8 mouse cellular contexts compared by ENCODE assay signal in the genomic region with DNA sequence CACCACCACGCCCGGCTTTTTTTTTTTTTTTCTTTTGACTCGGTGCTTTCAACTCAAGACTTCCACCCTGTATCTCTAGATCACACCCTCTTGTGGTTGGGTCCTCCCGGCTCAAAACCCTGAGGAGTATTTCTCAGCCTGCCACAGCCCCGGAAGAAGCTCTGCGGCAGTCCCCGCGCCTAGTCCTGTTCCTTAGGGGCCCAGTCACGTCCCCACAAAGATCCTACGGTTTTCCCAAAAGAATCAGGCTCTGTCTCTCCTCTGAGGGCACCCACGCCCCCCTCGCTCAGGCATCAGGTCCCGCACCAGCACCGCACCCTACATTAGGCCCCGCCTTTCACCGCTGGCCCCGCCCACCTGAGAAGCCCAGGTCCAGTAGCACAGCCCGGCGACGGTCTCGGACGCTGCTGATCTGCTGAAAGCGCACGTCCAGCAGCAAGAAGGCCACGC. TPM values are rescaled to one million over a fixed set of nuclear protein-coding genes. Genes with fewer than 3 reads are reported as not detected.
DNase-seq lines count a peak whose midpoint lies in the region; ATAC-seq and TF ChIP-seq lines count a peak whose summit lies in the region.

No protein-coding gene starts in this region.

- no peak for TF ChIP-seq POLR2A in heart, adult 2 months (IDR thresholded peaks at IDR 0.05; ENCODE audit: insufficient read depth, low read depth, low read length)

- H3K4me3 ChIP-seq in heart, adult 2 months, result peak overlapping the region; percentile 33
- H3K4me3 ChIP-seq in heart, embryonic 13.5 days, result peak overlapping the region; percentile 47

- peak overlapping the region; percentile 64 for H3K4me2 ChIP-seq in heart, embryonic 13.5 days

- H3K27me3 ChIP-seq in heart, adult 2 months (ENCODE audit: control insufficient read depth, insufficient read depth, low read length), result peaks cover 4% of the 10 kb centered on the region
- H3K27me3 ChIP-seq in heart, embryonic 13.5 days (replicated peaks), result peaks cover 57% of the 10 kb centered on the region

- H3K79me2 ChIP-seq in heart, adult 2 months (replicated peaks; ENCODE audit: control insufficient read depth, insufficient read depth, low read length), result no peaks in the 10 kb centered on the region

- peak; percentile 73 for ATAC-seq in common myeloid progenitor, adult 5-6 weeks (replicated peaks; ENCODE audit: low read depth, poor library complexity, severe bottlenecking)
- no peak for ATAC-seq in heart, embryonic 13.5 days (ENCODE audit: extremely low read depth, insufficient number of reproducible peaks, low FRiP score, low TSS enrichment)
- ATAC-seq in megakaryocyte, adult 5-6 weeks (ENCODE audit: poor library complexity, severe bottlenecking), result peak; percentile 86

- peak; percentile 58 to 68 for DNase-seq in heart, adult 2 months
- no peak for DNase-seq in heart, adult 9 months (ENCODE audit: low spot score in 2 of 2)
- DNase-seq in kidney, postnatal 14 days, result peak; percentile 72
- peak; percentile 48 to 59 for DNase-seq in spleen, postnatal 36 days (ENCODE audit: low spot score in 2 of 2)
- DNase-seq in layer of hippocampus, adult 18-20 months (ENCODE audit: low spot score in 2 of 2), result no peak

- TF ChIP-seq EP300 in heart, adult 2 months (IDR thresholded peaks at IDR 0.05; ENCODE audit: insufficient read depth, low read depth, low read length), result no peak

- no peaks in the 10 kb centered on the region for H3K36me3 ChIP-seq in heart, adult 2 months (ENCODE audit: control insufficient read depth, insufficient read depth, low read length)
- peaks cover 9% of the 10 kb centered on the region for H3K36me3 ChIP-seq in heart, embryonic 13.5 days

- 2% methylated on average over 24 of the region's 25 CpGs for WGBS in heart, adult 2 months
- 2% methylated on average over 25 of the region's 25 CpGs for WGBS in heart, embryonic 13.5 days

- no peaks in the 10 kb centered on the region for H3K4me1 ChIP-seq in heart, adult 2 months (ENCODE audit: control insufficient read depth, insufficient read depth, low read length)
- H3K4me1 ChIP-seq in heart, embryonic 13.5 days, result peaks cover 25% of the 10 kb centered on the region

- H3K9me3 ChIP-seq in heart, embryonic 13.5 days, result no peaks in the 10 kb centered on the region

- intact Hi-C loops in heart, adult 2 months (cut with DNase I), result no loop called here

- TF ChIP-seq CTCF in heart, adult 2 months (IDR thresholded peaks at IDR 0.05), result no peak

- peak overlapping the region; percentile 43 for H3K9ac ChIP-seq in heart, adult 2 months (ENCODE audit: low read depth, low read length)
- peak overlapping the region; percentile 47 for H3K9ac ChIP-seq in heart, embryonic 13.5 days

- no peak overlapping the region for H3K27ac ChIP-seq in heart, adult 2 months
- no peak overlapping the region for H3K27ac ChIP-seq in heart, embryonic 13.5 days (replicated peaks)

RNA-seq across cellular contexts. Expression of gene Syngr3, which starts 2.6 kb away (rescaled TPM):
- total RNA-seq in heart, adult 2 months (2021), result under 1 TPM; 0.16 to 0.30 TPM
- polyA plus RNA-seq in heart, adult 2 months (2012; rRNA removed), result 0.43 and 1.00 TPM in 2 replicates
- not detected in 2 replicates for total RNA-seq in common myeloid progenitor, adult 5-6 weeks (2017)
- 0.59 and 0.83 TPM in 2 replicates for polyA plus RNA-seq in heart, embryonic 13.5 days (2015; fragmentation: Nextera tagmentation; extraction: Ambion mirVana)
- total RNA-seq in megakaryocyte, adult 5-6 weeks (2015), result not detected in 2 replicates
- not detected in 2 replicates for total RNA-seq in megakaryocyte, adult 5-6 weeks (2017)
- 100 to 1,000 TPM; 159 to 169 TPM for total RNA-seq in layer of hippocampus, adult 18-20 months (2021)

RNA-seq across cellular contexts. Expression of gene Gfer, which starts 8.8 kb away (rescaled TPM):
- total RNA-seq in heart, adult 2 months (2021), result 10 to 100 TPM; 20.3 to 21.5 TPM
- polyA plus RNA-seq in heart, adult 2 months (2012; rRNA removed), result 14.0 and 14.6 TPM in 2 replicates
- 30.9 and 44.6 TPM in 2 replicates for total RNA-seq in common myeloid progenitor, adult 5-6 weeks (2017)
- 31.4 and 31.9 TPM in 2 replicates for polyA plus RNA-seq in heart, embryonic 13.5 days (2015; fragmentation: Nextera tagmentation; extraction: Ambion mirVana)
- 18.1 and 21.8 TPM in 2 replicates for total RNA-seq in megakaryocyte, adult 5-6 weeks (2015)
- 31.6 and 36.2 TPM in 2 replicates for total RNA-seq in megakaryocyte, adult 5-6 weeks (2017)
- total RNA-seq in layer of hippocampus, adult 18-20 months (2021), result 10 to 100 TPM; 18.8 to 23.1 TPM

RNA-seq across cellular contexts. Expression of gene Noxo1, which starts 8.9 kb away (rescaled TPM):
- 1 to 10 TPM in 1 of 2 experiments, under 1 TPM in 1; 0.65 to 1.0 TPM for total RNA-seq in heart, adult 2 months (2021)
- polyA plus RNA-seq in heart, adult 2 months (2012; rRNA removed), result 2.4 and 4.5 TPM in 2 replicates
- 0.69 and 18.3 TPM in 2 replicates for total RNA-seq in common myeloid progenitor, adult 5-6 weeks (2017)
- 1.1 TPM in 2 replicates for polyA plus RNA-seq in heart, embryonic 13.5 days (2015; fragmentation: Nextera tagmentation; extraction: Ambion mirVana)
- 1.5 and 1.7 TPM in 2 replicates for total RNA-seq in megakaryocyte, adult 5-6 weeks (2015)
- 0.62 and 1.9 TPM in 2 replicates for total RNA-seq in megakaryocyte, adult 5-6 weeks (2017)
- 1 to 10 TPM; 3.2 to 3.7 TPM for total RNA-seq in layer of hippocampus, adult 18-20 months (2021)

RNA-seq across cellular contexts. Expression of gene Zfp598, which starts 17.7 kb away (rescaled TPM):
- 10 to 100 TPM; 17.4 to 17.5 TPM for total RNA-seq in heart, adult 2 months (2021)
- polyA plus RNA-seq in heart, adult 2 months (2012; rRNA removed), result 28.1 and 29.9 TPM in 2 replicates
- 20.0 and 25.4 TPM in 2 replicates for total RNA-seq in common myeloid progenitor, adult 5-6 weeks (2017)
- polyA plus RNA-seq in heart, embryonic 13.5 days (2015; fragmentation: Nextera tagmentation; extraction: Ambion mirVana), result 15.1 and 15.8 TPM in 2 replicates
- 18.1 and 19.2 TPM in 2 replicates for total RNA-seq in megakaryocyte, adult 5-6 weeks (2015)
- total RNA-seq in megakaryocyte, adult 5-6 weeks (2017), result 12.7 and 17.8 TPM in 2 replicates
- 10 to 100 TPM; 39.6 to 42.8 TPM for total RNA-seq in layer of hippocampus, adult 18-20 months (2021)

RNA-seq across cellular contexts. Expression of gene Tbl3, which starts 20.3 kb away (rescaled TPM):
- total RNA-seq in heart, adult 2 months (2021), result 10 to 100 TPM; 17.4 to 19.4 TPM
- 34.2 and 39.2 TPM in 2 replicates for polyA plus RNA-seq in heart, adult 2 months (2012; rRNA removed)
- total RNA-seq in common myeloid progenitor, adult 5-6 weeks (2017), result 43.3 and 46.1 TPM in 2 replicates
- polyA plus RNA-seq in heart, embryonic 13.5 days (2015; fragmentation: Nextera tagmentation; extraction: Ambion mirVana), result 45.7 and 47.4 TPM in 2 replicates
- 9.1 and 10.3 TPM in 2 replicates for total RNA-seq in megakaryocyte, adult 5-6 weeks (2015)
- 15.6 and 21.3 TPM in 2 replicates for total RNA-seq in megakaryocyte, adult 5-6 weeks (2017)
- 10 to 100 TPM; 31.7 to 32.5 TPM for total RNA-seq in layer of hippocampus, adult 18-20 months (2021)

Comparison
In these comparisons a context has a peak if more than half of its experiments do, and no peak if none do; other contexts are left out.
1. DNase-seq: peak in heart, adult 2 months (2 of 2), kidney, postnatal 14 days (single experiment) and spleen, postnatal 36 days (2 of 2); none in heart, adult 9 months (0 of 2) and layer of hippocampus, adult 18-20 months (0 of 2).
2. RNA of gene Syngr3, which starts 2.6 kb away (total RNA-seq): 159 to 169 TPM in layer of hippocampus, adult 18-20 months; 0.16 to 0.30 TPM in heart, adult 2 months, not detected in common myeloid progenitor, adult 5-6 weeks and not detected in megakaryocyte, adult 5-6 weeks; every median in the first group is over 100 times any median in the second.